Mouse (Mus musculus) cortical plate, adult 2 months (tissue): ENCODE measurements around the gene Upk2.

Experiments
- CTCF ChIP-seq: fragments of 200-500 bp; IDR thresholded peaks from 2 replicates; pipeline ENCODE4 v1.5.1; 2011; ENCODE audit warnings: mild to moderate bottlenecking, control low read depth, low read length; ENCODE audit not compliant: insufficient read depth; ENCODE audit errors: extremely low read depth
- POLR2A ChIP-seq: fragments of 200-500 bp; IDR thresholded peaks from 2 replicates; pipeline ENCODE4 v1.6.1; 2011; ENCODE audit warnings: mild to moderate bottlenecking, low read length, control low read depth; ENCODE audit not compliant: insufficient read depth; ENCODE audit errors: extremely low read depth

DNA sequence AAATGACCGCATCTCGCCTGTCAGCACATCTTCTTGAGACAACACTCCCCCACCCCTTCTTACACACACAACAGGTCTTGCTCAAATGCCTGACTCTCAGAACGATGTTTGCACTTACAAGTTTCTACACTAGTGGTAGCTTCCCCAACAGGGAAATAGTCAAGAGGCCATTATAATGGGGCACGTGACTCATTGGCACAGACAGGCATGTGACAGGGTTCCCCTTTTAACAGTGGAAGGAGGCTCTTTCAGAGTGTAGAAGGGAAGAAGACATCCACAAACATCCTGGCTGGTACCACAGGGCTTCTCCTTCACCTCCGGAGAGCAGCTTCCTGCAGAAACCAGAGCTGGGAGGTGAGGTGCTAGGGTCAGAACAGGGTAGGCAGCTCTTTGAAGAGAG is 7.2 kb upstream of the Upk2 start:
- no peak for TF ChIP-seq POLR2A
- TF ChIP-seq CTCF: no peak
